Mouse (Mus musculus) embryonic facial prominence, embryonic 14.5 days (tissue): ENCODE measurements at regions not wholly inside any gene's neighbourhood (a gene's known extent, or its start where the extent isn't known, plus 50 kb on each side); places are given as distances from the start of the nearest gene placed in this dataset.
A peak's percentile ranks its signal among the peaks of the same experiment; 100 is the strongest.

ENCODE experiments used
- ATAC-seq: fragments of 200-750 bp; cut with Nextera tagmentation; 2 replicates; pipeline ENCODE4 v1.8.0; 2017; ENCODE audit warnings: low read depth, moderate number of reproducible peaks, moderate TSS enrichment
- DNase-seq: peaks from one replicate; pipeline ENCODE4 v3.0.0-alpha.2; 2015; ENCODE audit warnings: low spot score
- H3K27ac ChIP-seq: fragments of 300-500 bp; sonication (generic); replicated peaks from 2 replicates; pipeline ENCODE4 v1.5.1; 2014; ENCODE audit warnings: low read depth, mild to moderate bottlenecking, low read length, moderate library complexity
- H3K27me3 ChIP-seq: fragments of 300-500 bp; sonication (generic); replicated peaks from 2 replicates; pipeline ENCODE4 v1.6.1; 2014; ENCODE audit warnings: low read length; ENCODE audit not compliant: control insufficient read depth, insufficient read depth
- H3K36me3 ChIP-seq: fragments of 300-500 bp; sonication (generic); 2 replicates; pipeline ENCODE4 v1.6.1; 2014; ENCODE audit warnings: low read length, mixed read lengths; ENCODE audit not compliant: control insufficient read depth, insufficient read depth
- H3K4me1 ChIP-seq: fragments of 300-500 bp; sonication (generic); 2 replicates; pipeline ENCODE4 v1.6.1; 2014; ENCODE audit warnings: antibody characterized with exemption, low read length; ENCODE audit not compliant: control insufficient read depth, insufficient read depth
- H3K4me2 ChIP-seq: fragments of 300-500 bp; sonication (generic); 2 replicates; pipeline ENCODE4 v1.6.1; 2014; ENCODE audit warnings: low read depth, mild to moderate bottlenecking, low read length, moderate library complexity, mixed read lengths
- H3K4me3 ChIP-seq: fragments of 300-500 bp; sonication (generic); 2 replicates; pipeline ENCODE4 v1.5.1; 2014; ENCODE audit warnings: low read depth, mild to moderate bottlenecking, low read length
- H3K9ac ChIP-seq: fragments of 300-500 bp; sonication (generic); 2 replicates; pipeline ENCODE4 v1.6.1; 2014; ENCODE audit warnings: low read depth, mild to moderate bottlenecking, low read length, moderate library complexity, mixed read lengths
- H3K9me3 ChIP-seq: fragments of 300-500 bp; sonication (generic); 2 replicates; pipeline ENCODE4 v1.6.1; 2016; ENCODE audit warnings: low read length; ENCODE audit not compliant: control insufficient read depth
- WGBS: fragments of 180-500 bp; shearing (Covaris S2); extraction: QIAGEN DNeasy Blood & Tissue Kit; methylation state at CpG from one replicate; pipeline ENCODE4 v1.1.7; 2014; 5-methylcytosine and 5-hydroxymethylcytosine counted together

DNA sequence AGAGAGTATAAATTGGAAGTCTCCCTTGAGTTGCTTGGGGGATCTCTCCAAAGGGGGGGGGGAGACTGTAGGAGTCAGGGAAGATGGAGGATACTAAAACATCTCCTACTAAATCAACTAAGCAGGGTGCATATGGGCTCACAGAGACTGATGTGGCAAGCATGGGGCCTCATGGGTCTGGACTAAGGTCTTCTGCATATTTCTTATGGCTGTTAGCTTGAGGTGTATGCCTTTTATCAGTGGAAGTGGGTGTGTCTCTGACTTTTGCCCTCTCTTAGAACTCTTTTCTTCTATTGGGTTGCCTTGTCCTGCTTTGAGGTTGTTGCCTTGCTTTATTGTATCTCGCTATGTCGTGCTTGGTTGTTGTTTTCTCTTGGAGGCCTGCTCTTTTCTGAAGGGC, 150.1 kb upstream of the Sel1l start:
- Histone ChIP-seq H3K4me2 (no peak overlapping the region), H3K9me3 (no peaks in the 10 kb centered on the region), H3K36me3 (no peaks in the 10 kb centered on the region), H3K27me3 (no peaks in the 10 kb centered on the region), H3K27ac (no peak overlapping the region), H3K9ac (no peak overlapping the region), H3K4me3 (no peak overlapping the region), H3K4me1 (no peaks in the 10 kb centered on the region)
- ATAC-seq, result no peak
- 82% methylated on average over 2 of the region's 2 CpGs for WGBS
- no peak for DNase-seq

GRCm38 (mm10) chr12:91997404-91997803, 148.4 kb upstream of the Sel1l start:
- no peak for ATAC-seq
- Histone ChIP-seq H3K4me3 (no peak overlapping the region), H3K4me2 (no peak overlapping the region), H3K4me1 (no peaks in the 10 kb centered on the region), H3K9me3 (no peaks in the 10 kb centered on the region), H3K27ac (no peak overlapping the region), H3K9ac (no peak overlapping the region), H3K27me3 (no peaks in the 10 kb centered on the region), H3K36me3 (no peaks in the 10 kb centered on the region)
- no peak for DNase-seq
- WGBS, result 42% methylated on average over 1 of the region's 1 CpGs

GRCm38 (mm10) chr12:91995545-91995944, 146.6 kb upstream of the Sel1l start:
- no peak overlapping the region for H3K4me2 ChIP-seq
- ATAC-seq (no peak), DNase-seq (no peak)
- WGBS, result 59% methylated on average over 2 of the region's 2 CpGs
- no peaks in the 10 kb centered on the region for H3K36me3 ChIP-seq
- no peak overlapping the region for H3K4me3 ChIP-seq
- H3K27ac ChIP-seq, result no peak overlapping the region
- no peak overlapping the region for H3K9ac ChIP-seq
- H3K4me1 ChIP-seq, result no peaks in the 10 kb centered on the region
- no peaks in the 10 kb centered on the region for H3K9me3 ChIP-seq
- no peaks in the 10 kb centered on the region for H3K27me3 ChIP-seq

DNA sequence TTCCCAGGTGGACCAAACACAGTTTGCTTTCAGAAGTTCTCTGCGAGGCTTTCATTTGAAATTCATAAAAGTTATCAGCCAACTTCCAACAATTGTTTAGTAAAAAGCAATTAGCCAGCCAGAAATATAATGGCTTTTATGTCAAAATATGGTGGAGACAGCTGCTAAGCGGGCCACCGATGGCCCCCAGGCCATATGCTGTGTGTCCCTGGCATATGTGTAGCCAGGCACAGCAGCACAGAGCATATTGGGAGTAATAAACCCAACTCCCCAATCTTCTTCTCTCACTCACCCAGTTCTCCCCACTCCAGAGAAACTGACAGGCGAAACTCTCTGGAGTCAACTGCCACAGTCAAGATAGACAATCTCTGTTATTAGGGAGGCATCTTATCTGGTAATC, 137.5 kb upstream of the Sel1l start:
- no peak overlapping the region for H3K27ac ChIP-seq
- ATAC-seq, result no peak
- no peak overlapping the region for H3K4me3 ChIP-seq
- no peaks in the 10 kb centered on the region for H3K36me3 ChIP-seq
- no peaks in the 10 kb centered on the region for H3K27me3 ChIP-seq
- DNase-seq, result no peak
- no peaks in the 10 kb centered on the region for H3K4me1 ChIP-seq
- H3K9me3 ChIP-seq, result no peaks in the 10 kb centered on the region
- WGBS, result 90% methylated on average over 4 of the region's 4 CpGs
- H3K4me2 ChIP-seq, result no peak overlapping the region
- no peak overlapping the region for H3K9ac ChIP-seq

- H3K9ac ChIP-seq, result no peak overlapping the region
- H3K4me2 ChIP-seq, result no peak overlapping the region
- no peak overlapping the region for H3K27ac ChIP-seq
- H3K4me1 ChIP-seq, result no peaks in the 10 kb centered on the region
- DNase-seq, result no peak
- 71% methylated on average over 7 of the region's 7 CpGs for WGBS
- no peaks in the 10 kb centered on the region for H3K9me3 ChIP-seq
- H3K27me3 ChIP-seq, result no peaks in the 10 kb centered on the region
- ATAC-seq, result no peak
- H3K4me3 ChIP-seq, result no peak overlapping the region
- no peaks in the 10 kb centered on the region for H3K36me3 ChIP-seq
These were observed 131.4 kb upstream of the Sel1l start for GRCm38 (mm10) chr12:91980321-91980720.

DNA sequence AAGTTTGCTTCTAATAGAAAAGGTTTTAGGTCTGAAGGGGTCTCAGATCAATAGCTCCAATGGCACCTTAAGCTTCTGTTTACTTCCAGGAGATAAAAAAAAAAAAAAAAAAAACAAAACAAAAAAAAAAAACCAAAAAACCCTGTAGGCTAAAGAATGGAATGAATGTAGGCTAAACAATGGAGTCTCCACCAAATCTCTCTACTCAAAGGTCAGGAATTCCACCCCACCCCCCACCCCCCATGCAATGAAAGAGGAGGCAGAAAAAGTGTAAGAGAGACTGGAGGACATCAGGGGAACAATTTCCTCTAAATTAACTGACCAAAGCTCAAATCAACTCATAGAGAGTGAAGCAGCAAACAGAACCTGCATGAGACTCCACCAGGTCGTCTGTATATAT, 122.1 kb upstream of the Sel1l start:
- DNase-seq, result no peak
- no peaks in the 10 kb centered on the region for H3K36me3 ChIP-seq
- WGBS, result 73% methylated on average over 1 of the region's 1 CpGs

GRCm38 (mm10) chr12:91965937-91966336, 117.0 kb upstream of the Sel1l start:
- no peak overlapping the region for H3K27ac ChIP-seq
- H3K4me3 ChIP-seq, result no peak overlapping the region
- DNase-seq (peak; percentile 25), ATAC-seq (no peak)
- no peak overlapping the region for H3K9ac ChIP-seq
- no peaks in the 10 kb centered on the region for H3K9me3 ChIP-seq
- H3K4me2 ChIP-seq, result no peak overlapping the region
- no peaks in the 10 kb centered on the region for H3K27me3 ChIP-seq
- no peaks in the 10 kb centered on the region; the same call in 1 of the 2 replicates for H3K4me1 ChIP-seq
- no peaks in the 10 kb centered on the region for H3K36me3 ChIP-seq
- WGBS, result 78% methylated on average over 1 of the region's 1 CpGs

More for the DNA sequence above, 122.1 kb upstream of the Sel1l start:
- no peak overlapping the region for H3K9ac ChIP-seq
- H3K9me3 ChIP-seq, result no peaks in the 10 kb centered on the region
- ATAC-seq, result no peak
- no peak overlapping the region for H3K4me3 ChIP-seq
- H3K4me1 ChIP-seq, result no peaks in the 10 kb centered on the region; the same call in 1 of the 2 replicates
- no peaks in the 10 kb centered on the region for H3K27me3 ChIP-seq
- no peak overlapping the region for H3K4me2 ChIP-seq
- no peak overlapping the region for H3K27ac ChIP-seq

DNA sequence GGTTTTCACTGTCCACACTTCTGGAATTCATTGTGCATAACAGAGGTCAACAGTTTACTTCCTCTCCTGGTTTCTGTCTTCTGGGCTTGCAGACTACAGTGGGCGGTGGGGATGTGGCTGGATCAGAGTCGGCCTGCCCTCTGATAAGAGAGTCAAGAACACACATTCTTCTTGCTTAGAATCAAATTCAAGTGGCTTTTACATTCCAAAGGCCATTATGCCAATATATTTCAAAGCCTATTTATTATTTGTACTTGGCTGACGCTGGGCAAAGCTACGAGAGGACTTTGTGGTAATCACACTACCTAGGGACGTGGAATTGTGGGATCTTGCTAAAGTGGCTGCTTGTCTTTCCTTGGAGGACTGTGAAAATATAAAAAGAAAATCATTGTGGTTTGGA, 114.3 kb upstream of the Sel1l start:
- no peaks in the 10 kb centered on the region for H3K36me3 ChIP-seq
- no peaks in the 10 kb centered on the region for H3K9me3 ChIP-seq
- DNase-seq, result no peak
- no peak overlapping the region for H3K4me3 ChIP-seq
- no peak overlapping the region for H3K9ac ChIP-seq
- no peaks in the 10 kb centered on the region; the same call in 1 of the 2 replicates for H3K4me1 ChIP-seq
- ATAC-seq, result no peak
- H3K27ac ChIP-seq, result no peak overlapping the region
- WGBS, result 57% methylated on average over 5 of the region's 5 CpGs
- no peaks in the 10 kb centered on the region for H3K27me3 ChIP-seq
- H3K4me2 ChIP-seq, result no peak overlapping the region

DNA sequence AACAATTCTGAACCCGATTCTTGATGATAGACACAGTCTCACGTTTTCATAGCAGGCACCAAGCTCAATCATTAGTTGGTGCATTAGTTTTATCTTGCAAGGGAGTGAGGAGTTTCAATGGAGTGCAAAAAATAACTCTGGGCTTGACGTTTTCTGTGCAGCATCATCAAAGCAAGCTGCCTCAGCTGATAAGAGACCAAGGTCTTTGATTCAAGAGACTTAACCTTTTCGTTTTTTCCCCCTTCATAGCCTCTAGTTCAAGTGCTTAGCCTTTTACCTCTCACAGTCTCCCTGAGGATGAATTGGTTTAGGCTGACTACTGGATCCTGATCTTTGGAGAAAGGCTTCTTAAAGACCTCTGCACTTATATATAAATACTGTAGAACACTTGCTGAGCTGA, 109.1 kb upstream of the Sel1l start:
- no peak overlapping the region for H3K4me2 ChIP-seq
- H3K36me3 ChIP-seq, result no peaks in the 10 kb centered on the region
- no peaks in the 10 kb centered on the region for H3K27me3 ChIP-seq
- H3K4me3 ChIP-seq, result no peak overlapping the region
- H3K27ac ChIP-seq, result no peak overlapping the region
- H3K4me1 ChIP-seq, result no peaks in the 10 kb centered on the region
- ATAC-seq, result no peak
- no peak for DNase-seq
- no peak overlapping the region for H3K9ac ChIP-seq
- H3K9me3 ChIP-seq, result no peaks in the 10 kb centered on the region
- 62% methylated on average over 4 of the region's 4 CpGs for WGBS
